Mouse (Mus musculus) neutrophil, adult 5-6 weeks (primary cell): ENCODE results near the gene Ifna16. TPM values are rescaled to one million over a fixed set of nuclear protein-coding genes. Genes with fewer than 3 reads are reported as not detected.

Experiments used
- ATAC-seq: fragments of 151-379, 151-347 bp; 2 replicates; pipeline ENCODE4 v1.8.0; 2017; ENCODE audit warnings: mild to moderate bottlenecking, moderate TSS enrichment; ENCODE audit not compliant: insufficient number of reproducible peaks, poor library complexity, low FRiP score, severe bottlenecking; ENCODE audit errors: extremely low read depth
- total RNA-seq: library from RNA; stranded (forward); fragments of 200-1000 nt; gene quantifications from 2 replicates; pipeline ENCODE4 v1.2.3, GENCODE M21; 2017

Gene Ifna16
- not detected in 2 replicates for total RNA-seq

- no peak for ATAC-seq
Measured at GRCm38 (mm10) chr4:88676824-88677223, at the start of gene Ifna16. Gene Ifna16 (minus strand): TSS chr4:88676924.

DNA sequence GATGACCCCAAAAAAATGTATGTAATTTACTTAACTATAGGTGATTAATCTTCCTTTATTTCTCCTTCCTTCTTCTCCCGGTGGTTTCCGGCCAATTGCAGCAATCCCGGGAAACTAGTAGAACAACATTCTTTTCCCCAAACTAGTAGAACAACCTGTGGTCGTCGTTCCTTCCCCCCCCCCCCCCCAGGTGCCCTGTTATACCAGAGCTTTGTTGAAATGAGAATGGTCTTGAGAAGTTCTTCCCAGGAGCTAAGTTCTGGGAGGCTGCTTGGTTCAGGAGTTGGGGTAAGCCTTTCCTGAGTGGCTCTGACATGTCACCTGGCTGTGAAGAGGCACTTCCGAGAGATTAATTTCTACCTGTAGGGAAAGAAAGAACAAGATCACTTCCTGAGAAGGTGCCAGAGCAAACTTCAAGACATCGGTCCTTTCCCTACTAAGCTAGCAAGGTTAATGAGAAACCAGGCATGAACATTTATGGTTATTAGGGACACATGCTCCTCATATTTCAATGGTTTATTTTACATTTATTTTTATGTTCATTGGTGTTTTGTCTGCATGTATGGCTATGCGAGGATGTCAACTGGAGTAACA is 46.9 kb upstream of the Ifna16 start:
- no peak for ATAC-seq

DNA sequence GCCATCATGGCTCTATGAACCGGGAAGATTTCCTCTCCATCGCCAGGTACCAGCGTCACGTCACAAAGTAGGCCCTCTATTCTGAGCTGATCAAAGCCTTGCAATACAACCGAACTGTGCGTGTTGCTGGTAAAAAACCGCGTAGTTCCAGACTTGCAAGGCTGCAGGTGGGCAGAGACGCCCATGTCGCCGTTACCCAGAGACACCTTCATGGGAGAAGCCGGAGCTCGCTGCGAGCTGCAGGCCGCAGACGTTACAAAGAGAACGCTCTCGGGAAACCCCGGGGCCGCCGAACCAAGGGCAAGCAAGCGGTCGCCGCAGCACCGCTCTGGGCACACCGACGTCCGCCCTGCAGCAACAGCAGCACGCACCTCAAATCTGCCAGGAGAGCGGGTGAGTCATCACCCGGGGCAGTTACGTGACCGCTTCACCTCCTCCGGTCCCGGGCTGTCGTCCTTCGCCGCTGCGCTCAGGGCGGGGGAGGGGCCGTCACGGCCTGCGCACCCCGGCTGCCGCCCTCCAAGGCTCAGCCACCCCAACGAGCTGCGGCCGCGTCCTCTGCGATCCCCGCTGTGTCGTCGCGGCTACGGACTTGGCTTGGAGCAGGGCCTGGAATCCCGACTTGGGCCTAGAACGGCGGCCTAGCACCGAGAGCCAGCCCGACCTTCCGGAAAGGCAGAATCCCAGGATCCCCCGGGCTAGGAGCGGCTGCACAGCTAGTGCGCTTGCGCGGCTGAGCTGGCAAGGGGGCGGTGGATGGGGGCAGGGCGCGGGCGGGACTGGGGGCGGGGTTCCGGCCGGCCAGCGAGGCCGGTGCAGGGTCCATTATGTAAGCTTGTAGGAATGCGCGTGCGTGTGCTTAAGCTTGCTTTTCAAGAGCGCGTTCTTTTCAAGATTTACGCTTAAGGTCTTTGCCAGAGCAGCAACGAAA is 45.3 kb upstream of the Ifna16 start, which contains the start of the genes Gm26566 and Klhl9:
Gm26566 (plus strand) TSS at position 15 of the 931 bp plus-strand sequence.
Klhl9 (minus strand) TSS at position 675 of the 931 bp plus-strand sequence.
- ATAC-seq = peak; percentile 96

GRCm38 (mm10) chr4:88718715-88719114 is 42.0 kb upstream of the Ifna16 start:
- ATAC-seq = no peak

GRCm38 (mm10) chr4:88715059-88715458 is 38.3 kb upstream of the Ifna16 start:
- no peak for ATAC-seq

- ATAC-seq = no peak
Measured at GRCm38 (mm10) chr4:88714281-88714680, 37.6 kb upstream of the Ifna16 start.

DNA sequence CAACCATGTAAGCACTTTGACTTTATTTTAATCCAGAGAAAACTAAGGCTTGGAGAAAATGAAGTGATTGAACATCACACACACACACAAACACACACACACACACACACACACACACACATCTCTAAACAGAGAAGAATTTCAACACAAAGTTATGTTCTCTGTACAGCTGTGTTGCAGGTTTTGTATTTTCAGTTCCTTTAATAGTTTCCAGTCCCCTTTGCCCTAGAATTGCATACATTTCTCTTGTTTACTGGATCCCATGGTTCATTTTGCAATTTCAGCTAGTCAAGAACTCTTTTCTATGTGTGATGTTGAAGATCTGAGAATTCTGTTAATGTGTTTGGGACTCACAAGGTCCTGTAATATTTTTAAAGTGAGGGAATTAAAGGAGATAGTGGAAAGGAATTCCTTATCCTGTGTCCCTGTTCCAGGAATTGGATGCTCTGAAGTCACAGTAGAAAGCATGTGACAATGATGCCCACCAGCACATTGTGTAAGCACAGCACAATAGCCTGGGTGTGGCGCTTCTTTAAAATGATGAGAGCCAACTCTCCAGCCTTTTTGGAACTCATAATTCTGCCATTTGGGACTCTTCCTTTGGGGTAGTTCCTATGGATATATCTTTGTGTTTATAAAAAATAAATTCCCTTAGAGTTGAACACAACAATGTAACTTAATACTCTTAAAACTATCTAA is 30.6 kb upstream of the Ifna16 start:
- no peak for ATAC-seq

DNA sequence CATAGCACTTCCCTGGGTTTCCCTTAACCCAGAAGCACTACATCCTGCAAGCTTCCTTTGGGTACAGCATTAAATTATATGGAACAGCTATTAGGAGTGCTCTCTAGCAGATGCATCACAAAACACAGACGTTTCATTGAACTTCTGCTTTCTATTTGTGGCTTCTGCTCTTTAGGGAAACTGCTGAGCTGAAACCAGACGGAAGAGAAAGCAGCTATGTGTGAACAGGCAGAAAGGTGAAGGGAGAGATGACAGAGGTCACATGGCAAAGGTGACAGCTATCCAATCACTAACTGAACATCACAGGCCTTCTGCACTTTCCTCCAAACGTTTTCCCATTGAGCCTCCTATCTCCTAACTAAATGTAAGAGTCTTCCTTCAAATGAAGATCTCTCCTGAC is 29.2 kb upstream of the Ifna16 start:
- ATAC-seq = peak; percentile 92

DNA sequence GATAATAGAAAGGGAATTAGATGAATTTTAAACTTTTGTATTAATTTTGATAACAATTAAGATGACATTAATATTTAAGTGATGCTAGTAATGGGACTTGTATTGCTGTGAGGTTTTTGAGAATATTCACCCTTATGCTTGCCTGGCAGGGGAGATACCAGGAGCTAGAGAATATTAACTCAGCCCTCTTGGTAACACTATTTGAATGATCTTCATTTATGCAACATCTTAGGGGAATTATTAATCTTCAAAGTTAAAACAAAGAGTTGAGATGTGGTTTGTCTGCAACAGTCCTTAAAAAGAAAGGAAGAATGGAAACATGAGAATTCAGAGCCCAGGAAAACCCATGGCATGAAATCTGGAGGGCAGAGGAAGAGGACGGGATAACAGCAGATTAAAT is 22.6 kb upstream of the Ifna16 start:
- ATAC-seq = no peak

DNA sequence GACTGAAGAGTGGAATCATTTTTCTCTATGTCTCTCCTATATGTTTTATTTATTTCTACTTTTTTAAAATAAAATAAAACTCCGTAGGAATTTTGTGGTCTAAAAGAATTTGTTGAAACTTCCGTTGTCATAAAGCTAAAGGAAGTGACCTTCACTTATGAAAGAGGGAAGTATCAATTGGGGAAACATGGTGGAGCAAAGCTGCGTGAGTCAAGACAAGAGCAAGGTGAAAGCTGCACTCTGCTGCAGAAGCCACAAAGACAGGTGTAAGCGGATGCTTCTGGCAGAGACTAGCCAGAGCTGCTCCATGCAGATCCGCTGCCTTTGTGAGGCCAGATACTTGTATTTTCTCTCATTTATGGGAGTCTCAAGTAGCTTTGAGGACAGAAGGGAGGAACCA is 22.1 kb upstream of the Ifna16 start:
- ATAC-seq = peak; percentile 62; the same call in 1 of the 2 replicates

GRCm38 (mm10) chr4:88697753-88698152 is 21.0 kb upstream of the Ifna16 start:
- no peak for ATAC-seq

DNA sequence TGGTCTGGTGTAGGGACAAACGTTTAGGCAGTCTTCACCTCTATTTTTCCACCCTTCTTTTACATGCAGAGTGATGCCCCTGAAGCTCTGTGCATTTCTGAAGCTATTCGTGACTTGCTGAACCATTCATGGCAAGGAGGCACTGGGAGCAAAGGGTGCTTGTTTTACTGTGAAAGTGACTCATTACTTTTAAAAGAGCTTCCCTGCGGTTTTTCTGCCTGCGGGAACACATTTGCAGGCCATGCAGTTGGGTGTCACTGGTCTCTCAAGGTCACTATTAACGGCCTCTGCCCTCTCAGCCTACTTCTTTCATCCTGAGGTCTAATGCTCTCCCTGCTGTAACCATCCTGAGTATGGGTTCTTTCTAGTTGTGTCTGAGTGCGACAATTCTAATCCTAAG is 20.4 kb upstream of the Ifna16 start:
- no peak for ATAC-seq

GRCm38 (mm10) chr4:88696237-88696884 is 19.6 kb upstream of the Ifna16 start:
- ATAC-seq = peak; percentile 97

- ATAC-seq = no peak
Measured at GRCm38 (mm10) chr4:88693392-88693791, 16.7 kb upstream of the Ifna16 start.

GRCm38 (mm10) chr4:88692537-88692936 is 15.8 kb upstream of the Ifna16 start:
- ATAC-seq = no peak

GRCm38 (mm10) chr4:88691259-88691658 is 14.5 kb upstream of the Ifna16 start, which contains the start of gene Ifnab:
Gene Ifnab (minus strand): TSS chr4:88691359.
- ATAC-seq = no peak

- ATAC-seq = no peak
Measured at GRCm38 (mm10) chr4:88683812-88684211, 7.1 kb upstream of the Ifna16 start, which contains the start of gene Ifna2. Gene Ifna2 (minus strand): TSS chr4:88683912.

DNA sequence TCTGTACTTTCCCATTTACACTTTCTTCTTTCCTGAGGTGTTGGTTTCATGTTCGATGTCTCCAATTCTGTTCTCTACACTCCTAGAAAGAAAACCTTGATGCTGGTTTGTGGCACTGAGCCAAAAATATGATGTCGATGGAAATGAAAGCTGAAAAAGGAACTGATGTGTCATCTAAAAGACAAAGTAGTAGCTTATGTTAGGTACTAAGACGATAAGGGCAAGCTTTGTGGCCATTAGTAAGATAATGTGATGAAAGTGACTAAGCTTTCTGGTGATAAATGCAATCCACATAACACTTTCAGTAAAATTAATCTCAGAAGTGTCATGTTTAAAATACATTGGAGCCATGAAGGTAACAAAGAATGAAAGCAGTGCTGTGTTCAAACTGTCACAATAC is 4.6 kb upstream of the Ifna16 start:
- ATAC-seq = no peak

GRCm38 (mm10) chr4:88680362-88680761 is 3.6 kb upstream of the Ifna16 start:
- ATAC-seq = no peak
